Mouse (Mus musculus) fat pad, adult 2 months (tissue): ENCODE results near the gene Itga9.

ENCODE experiments used
- DNase-seq: peaks from one replicate; pipeline ENCODE4 v3.0.0-alpha.2; 2011; ENCODE audit warnings: low read depth, low spot score; ENCODE audit errors: extremely low read depth

Itga9 gene

GRCm38 (mm10) chr9:118650976-118651375, 44.5 kb downstream of the Itga9 start:
- DNase-seq, result no peak

DNA sequence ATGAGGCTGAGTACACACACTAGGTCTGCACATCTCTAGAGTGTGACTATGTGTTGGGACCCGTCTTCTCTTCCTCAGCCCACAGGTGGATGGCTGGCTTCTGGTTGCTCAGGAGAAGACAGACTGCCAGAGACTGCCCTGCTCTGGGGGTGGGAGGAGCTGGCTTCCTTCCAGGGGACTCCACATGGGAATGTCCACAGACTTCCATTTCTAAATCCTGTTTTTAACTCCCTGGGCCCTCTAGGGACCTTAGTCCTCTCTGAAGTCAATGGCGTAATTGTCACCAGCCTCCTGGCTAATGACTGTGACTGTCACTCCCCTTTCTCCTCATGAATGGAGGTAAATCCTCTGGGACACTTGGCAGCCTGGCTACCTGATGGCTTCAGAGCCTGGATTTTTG, 45.4 kb downstream of the Itga9 start:
- no peak for DNase-seq

GRCm38 (mm10) chr9:118653436-118653835, 46.9 kb downstream of the Itga9 start:
- DNase-seq, result no peak

DNA sequence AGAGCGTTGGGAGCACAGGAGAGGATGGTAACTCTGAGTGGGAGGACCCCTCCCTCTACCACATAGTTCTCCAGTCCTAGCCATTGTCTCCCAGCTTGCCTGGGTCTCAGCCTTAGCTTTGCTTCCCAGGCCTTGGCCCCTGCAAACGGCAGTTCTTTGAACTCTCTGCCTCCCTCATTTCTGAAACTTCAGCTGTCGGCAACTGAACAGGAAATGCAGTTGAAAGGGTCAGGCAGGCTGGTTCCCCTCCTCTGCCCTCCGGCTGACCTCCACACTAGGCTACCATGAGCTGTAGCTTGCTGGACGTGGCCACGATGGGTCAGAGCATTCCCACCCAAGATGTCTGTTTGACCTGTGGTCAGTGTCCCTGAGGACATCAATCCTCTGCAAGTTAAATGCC, 48.5 kb downstream of the Itga9 start:
- DNase-seq, result no peak

DNA sequence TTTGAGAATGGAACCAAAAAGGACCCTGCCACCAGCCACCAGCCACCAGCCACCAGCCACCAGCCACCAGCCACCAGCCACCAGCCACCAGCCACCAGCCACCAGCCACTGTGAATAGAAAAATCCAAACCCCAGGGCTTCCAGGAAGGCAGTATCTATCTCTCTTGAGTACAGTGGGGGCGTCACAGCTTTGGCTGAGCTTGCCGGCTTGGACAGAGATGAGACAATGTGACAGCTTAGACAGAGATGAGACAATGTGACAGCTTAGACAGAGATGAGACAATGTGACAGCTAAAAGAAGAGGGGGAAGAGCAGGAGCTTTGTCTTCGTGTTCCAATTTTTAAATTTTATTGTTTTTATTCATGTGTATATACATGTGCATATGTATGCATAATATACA, 49.2 kb downstream of the Itga9 start:
- no peak for DNase-seq

- no peak for DNase-seq
These were observed 51.7 kb downstream of the Itga9 start for GRCm38 (mm10) chr9:118658159-118658558.

- DNase-seq, result no peak
These were observed 53.3 kb downstream of the Itga9 start for GRCm38 (mm10) chr9:118659809-118660208.

- DNase-seq, result no peak
These were observed 53.8 kb downstream of the Itga9 start for GRCm38 (mm10) chr9:118660259-118660658.

GRCm38 (mm10) chr9:118662026-118662425, 55.5 kb downstream of the Itga9 start:
- no peak for DNase-seq

GRCm38 (mm10) chr9:118662476-118662875, 56.0 kb downstream of the Itga9 start:
- no peak for DNase-seq

- DNase-seq, result no peak
These were observed 57.4 kb downstream of the Itga9 start for GRCm38 (mm10) chr9:118663938-118664337.

DNA sequence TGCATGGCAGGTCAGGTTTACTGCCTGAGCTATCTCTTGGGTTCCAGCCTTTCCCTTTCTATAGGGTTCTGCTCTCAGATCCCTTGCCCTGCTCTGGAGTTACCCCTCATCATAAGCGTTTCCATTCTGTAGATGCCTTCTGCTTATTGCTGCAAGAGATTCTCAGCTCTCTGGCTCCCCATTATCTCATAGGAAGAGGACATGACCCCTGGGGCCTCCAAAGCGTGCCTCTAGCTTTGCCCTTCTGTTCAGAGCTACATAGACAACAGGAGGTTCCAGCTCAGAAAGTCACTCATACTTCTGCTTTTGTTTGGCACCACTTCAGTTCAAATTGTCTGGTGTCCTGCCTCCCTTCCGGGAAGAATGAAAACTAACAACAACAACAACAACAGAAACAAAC, 59.6 kb downstream of the Itga9 start:
- DNase-seq, result no peak

DNA sequence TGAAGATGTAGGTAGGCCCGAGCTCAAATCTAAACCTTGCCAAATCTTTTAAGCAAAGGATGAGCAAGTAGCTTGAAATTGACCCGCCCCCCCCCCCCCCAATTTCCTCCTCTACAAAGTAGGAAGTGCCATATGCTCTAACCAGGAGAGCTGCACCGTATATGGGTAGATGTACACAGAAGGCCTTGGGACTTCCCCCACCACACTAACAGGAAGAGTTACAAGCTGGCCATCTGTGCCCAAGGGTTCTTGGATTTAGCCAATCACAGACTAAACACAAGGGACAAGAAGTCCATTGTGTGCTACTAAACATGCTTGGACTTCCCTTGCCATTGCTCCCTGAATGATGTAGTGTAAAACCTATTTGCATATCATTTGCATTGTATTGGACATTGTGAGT, 63.2 kb downstream of the Itga9 start:
- no peak for DNase-seq

- DNase-seq, result no peak
These were observed 67.8 kb downstream of the Itga9 start for GRCm38 (mm10) chr9:118674277-118674676.

- DNase-seq, result no peak
These were observed 68.3 kb downstream of the Itga9 start for GRCm38 (mm10) chr9:118674761-118675160.

DNA sequence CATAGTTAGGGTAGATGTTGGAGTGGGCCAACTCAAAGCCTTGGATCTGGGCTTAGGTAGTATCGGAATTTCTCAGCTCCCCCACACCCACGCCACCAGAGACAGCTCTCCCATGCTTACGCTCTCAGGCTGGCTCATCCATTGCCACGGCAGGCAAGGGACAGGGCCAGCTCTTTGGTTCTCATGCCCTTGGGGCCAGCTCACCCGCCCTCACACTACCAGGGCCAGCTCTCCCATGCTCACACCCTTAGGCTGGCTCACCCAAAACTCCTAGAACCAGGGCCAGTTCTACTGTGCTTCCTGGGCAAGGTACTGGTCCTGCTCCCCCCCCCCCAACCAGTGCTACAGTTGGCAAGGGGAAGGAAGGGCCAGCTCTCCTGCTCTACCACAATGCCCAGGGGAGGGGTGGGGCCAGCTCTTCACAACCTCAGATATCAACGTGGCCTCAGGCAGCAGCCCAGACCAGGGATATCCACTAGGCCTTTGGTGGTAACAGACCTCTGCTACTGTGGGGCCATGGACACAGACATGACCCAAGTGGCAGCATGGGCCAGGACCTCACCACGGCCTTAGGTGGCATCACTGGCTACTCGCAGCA, 69.2 kb downstream of the Itga9 start:
- no peak for DNase-seq

GRCm38 (mm10) chr9:118676692-118677091, 70.2 kb downstream of the Itga9 start:
- no peak for DNase-seq

- DNase-seq, result no peak
These were observed 70.9 kb downstream of the Itga9 start for GRCm38 (mm10) chr9:118677349-118677748.

GRCm38 (mm10) chr9:118678020-118678750, 71.7 kb downstream of the Itga9 start:
- no peak for DNase-seq

GRCm38 (mm10) chr9:118678759-118679158, 72.3 kb downstream of the Itga9 start:
- DNase-seq, result no peak

GRCm38 (mm10) chr9:118681506-118681905, 75.0 kb downstream of the Itga9 start:
- DNase-seq, result no peak

- DNase-seq, result no peak
These were observed 75.7 kb downstream of the Itga9 start for GRCm38 (mm10) chr9:118682154-118682553.

GRCm38 (mm10) chr9:118683507-118683906, 77.0 kb downstream of the Itga9 start:
- DNase-seq, result no peak
